Mouse (Mus musculus): ENCODE results near the gene Qrsl1. TPM values are rescaled to one million over a fixed set of nuclear protein-coding genes. Genes with fewer than 3 reads are reported as not detected.

The Qrsl1 gene
- polyA plus RNA-seq, 1 experiment from 2014 or later = 29.0 TPM

DNA sequence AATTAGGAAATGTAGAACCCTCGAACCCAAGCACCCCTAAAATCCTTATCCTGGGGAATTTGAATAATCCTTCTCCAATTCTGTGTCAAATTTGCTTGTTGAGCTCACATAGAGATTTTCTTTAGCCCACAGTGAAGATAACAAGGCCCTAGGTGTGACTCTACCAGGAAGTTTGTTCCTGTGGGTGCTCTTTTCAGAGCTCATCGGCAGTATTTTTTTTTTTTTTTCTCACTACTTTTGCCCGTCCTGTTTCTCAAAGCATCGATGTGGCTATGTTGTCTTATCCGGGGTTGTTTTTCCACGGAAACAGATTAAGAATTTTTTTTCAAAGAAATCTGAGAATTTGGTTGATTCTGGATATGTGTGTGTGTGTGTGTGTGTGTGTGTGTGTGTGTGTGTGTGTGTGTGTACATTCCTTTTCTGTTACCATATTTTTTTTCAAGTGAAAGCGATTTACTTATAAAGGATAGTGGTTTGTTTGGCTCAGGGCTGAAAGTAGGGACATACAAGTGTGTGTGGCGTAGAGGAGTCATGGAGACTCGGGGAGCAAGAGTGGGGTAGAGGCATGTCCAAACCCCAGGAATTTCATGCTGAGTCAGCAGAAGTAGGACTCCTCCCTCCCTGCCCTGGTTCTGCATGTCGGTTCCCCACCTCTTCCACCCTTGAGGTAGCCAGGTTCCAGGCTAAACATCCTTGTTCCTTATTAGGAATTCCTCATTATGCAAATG lies 73.4 kb downstream of the Qrsl1 start:
- Histone ChIP-seq H3K4me3 (ENCODE audit: low read depth, low read length) (no peak overlapping the region), H3K36me3 (ENCODE audit: control insufficient read depth, insufficient read depth, low read length) (no peaks in the 10 kb centered on the region), H3K9me3 (ENCODE audit: control insufficient read depth, low read length) (no peaks in the 10 kb centered on the region), H3K9ac (ENCODE audit: low read length) (no peak overlapping the region), H3K4me2 (ENCODE audit: low read depth, low read length, severe bottlenecking) (no peak overlapping the region), H3K27me3 (ENCODE audit: control insufficient read depth, insufficient read depth, low read length) (no peaks in the 10 kb centered on the region), H3K27ac (ENCODE audit: low read depth, low read length) (no peak overlapping the region), H3K4me1 (replicated peaks; ENCODE audit: control insufficient read depth, insufficient read depth, low read length) (no peaks in the 10 kb centered on the region)
- WGBS = 91% methylated on average over 10 of the region's 10 CpGs
- DNase-seq (ENCODE audit: low spot score) = no peak
- ATAC-seq (replicated peaks; ENCODE audit: low FRiP score) = no peak

DNA sequence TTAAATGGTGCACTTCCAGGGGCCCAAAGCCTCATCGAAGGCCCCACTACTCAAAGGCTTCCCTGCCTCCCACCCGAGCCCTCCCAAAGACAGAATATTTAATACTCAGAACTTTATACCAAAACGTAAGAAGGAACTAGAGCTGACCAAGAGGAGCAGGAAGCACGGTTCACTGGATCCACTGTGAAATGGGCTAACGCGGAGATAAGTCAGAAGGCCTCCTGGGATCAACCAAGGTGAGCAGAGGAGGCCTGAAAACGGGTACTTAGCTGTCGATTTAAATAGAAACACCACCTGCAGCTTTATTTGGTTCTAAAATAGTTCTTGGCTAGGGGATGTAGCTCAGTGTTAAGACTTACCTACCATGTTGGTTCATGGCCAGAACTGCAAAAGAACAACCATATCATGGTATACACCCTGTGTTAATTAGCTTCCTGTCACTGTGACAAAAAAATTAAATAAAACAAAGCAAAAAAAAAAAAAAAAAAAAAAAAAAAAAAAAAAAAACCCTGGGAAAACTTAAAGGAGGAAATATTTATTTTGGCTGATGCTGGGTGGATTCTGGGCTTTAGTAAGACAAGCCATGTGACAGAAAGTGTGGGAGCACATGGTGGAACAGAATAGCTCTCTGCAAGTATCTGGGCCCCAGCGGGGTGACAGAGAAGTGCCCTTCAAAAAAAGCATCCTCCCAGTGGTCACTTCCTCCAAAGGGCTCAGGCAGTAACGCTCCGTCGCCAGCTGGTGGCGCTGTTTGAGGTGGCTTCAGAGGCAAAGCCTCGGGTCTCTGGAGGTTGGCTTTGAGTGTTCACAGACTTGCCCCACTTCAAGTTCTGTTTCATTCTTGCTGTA lies 74.5 kb downstream of the Qrsl1 start:
- no peaks in the 10 kb centered on the region for H3K4me1 ChIP-seq (replicated peaks; ENCODE audit: control insufficient read depth, insufficient read depth, low read length)
- H3K27me3 ChIP-seq (ENCODE audit: control insufficient read depth, insufficient read depth, low read length) = no peaks in the 10 kb centered on the region
- H3K4me2 ChIP-seq (ENCODE audit: low read depth, low read length, severe bottlenecking) = no peak overlapping the region
- H3K36me3 ChIP-seq (ENCODE audit: control insufficient read depth, insufficient read depth, low read length) = no peaks in the 10 kb centered on the region
- no peaks in the 10 kb centered on the region for H3K9me3 ChIP-seq (ENCODE audit: control insufficient read depth, low read length)
- 81% methylated on average over 14 of the region's 14 CpGs for WGBS
- no peak overlapping the region for H3K4me3 ChIP-seq (ENCODE audit: low read depth, low read length)
- H3K9ac ChIP-seq (ENCODE audit: low read length) = no peak overlapping the region
- DNase-seq (ENCODE audit: low spot score) = no peak
- H3K27ac ChIP-seq (ENCODE audit: low read depth, low read length) = no peak overlapping the region
- no peak for ATAC-seq (replicated peaks; ENCODE audit: low FRiP score)

DNA sequence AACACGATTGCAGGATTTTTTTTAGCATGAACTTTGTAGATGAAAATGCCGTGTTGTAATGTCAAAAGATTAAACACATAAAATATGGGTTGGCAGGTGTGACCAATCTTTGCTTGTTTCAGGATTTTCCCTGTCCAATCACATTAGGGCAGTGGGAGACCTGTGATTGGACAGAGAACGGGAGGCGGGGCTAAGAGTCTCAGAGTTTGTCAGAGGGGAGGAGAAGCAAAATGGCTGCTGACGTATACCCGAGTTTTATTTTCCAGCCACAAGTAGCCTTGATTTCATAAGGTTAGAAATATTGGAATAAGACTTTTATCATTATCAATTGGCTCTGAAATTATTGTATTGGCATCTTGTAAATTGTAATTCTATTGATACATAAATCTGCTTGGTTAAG lies 75.8 kb downstream of the Qrsl1 start:
- Histone ChIP-seq H3K36me3 (ENCODE audit: control insufficient read depth, insufficient read depth, low read length) (no peaks in the 10 kb centered on the region), H3K9ac (ENCODE audit: low read length) (no peak overlapping the region), H3K27me3 (ENCODE audit: control insufficient read depth, insufficient read depth, low read length) (no peaks in the 10 kb centered on the region), H3K4me3 (ENCODE audit: low read depth, low read length) (no peak overlapping the region), H3K4me1 (replicated peaks; ENCODE audit: control insufficient read depth, insufficient read depth, low read length) (no peaks in the 10 kb centered on the region), H3K27ac (ENCODE audit: low read depth, low read length) (no peak overlapping the region), H3K4me2 (ENCODE audit: low read depth, low read length, severe bottlenecking) (no peak overlapping the region), H3K9me3 (ENCODE audit: control insufficient read depth, low read length) (no peaks in the 10 kb centered on the region)
- DNase-seq (ENCODE audit: low spot score) (no peak), ATAC-seq (replicated peaks; ENCODE audit: low FRiP score) (no peak)
- 94% methylated on average over 6 of the region's 6 CpGs for WGBS

DNA sequence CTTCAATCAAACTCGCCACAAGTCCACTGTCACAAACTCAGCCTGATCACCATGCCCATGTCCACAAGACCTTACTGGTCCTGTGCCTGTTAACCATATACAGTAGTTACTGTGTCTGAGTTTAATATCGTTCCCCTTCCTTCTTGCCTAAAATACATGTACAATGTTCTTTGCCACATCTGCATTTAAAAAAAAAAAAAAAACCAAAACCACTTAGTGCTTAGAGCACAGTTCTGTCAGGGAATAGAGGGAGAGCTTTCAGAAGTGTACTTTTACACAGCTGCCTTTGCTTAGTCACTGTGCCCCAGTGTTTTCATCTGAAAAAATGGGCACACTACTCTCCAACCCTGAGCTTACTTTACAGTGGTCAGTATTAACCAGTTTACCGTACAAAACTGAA lies 76.8 kb downstream of the Qrsl1 start:
- ATAC-seq (replicated peaks; ENCODE audit: low FRiP score) (no peak), DNase-seq (ENCODE audit: low spot score) (no peak)
- H3K4me2 ChIP-seq (ENCODE audit: low read depth, low read length, severe bottlenecking) = no peak overlapping the region
- no peak overlapping the region for H3K27ac ChIP-seq (ENCODE audit: low read depth, low read length)
- no peaks in the 10 kb centered on the region for H3K36me3 ChIP-seq (ENCODE audit: control insufficient read depth, insufficient read depth, low read length)
- no peak overlapping the region for H3K4me3 ChIP-seq (ENCODE audit: low read depth, low read length)
- H3K27me3 ChIP-seq (ENCODE audit: control insufficient read depth, insufficient read depth, low read length) = no peaks in the 10 kb centered on the region
- H3K4me1 ChIP-seq (replicated peaks; ENCODE audit: control insufficient read depth, insufficient read depth, low read length) = no peaks in the 10 kb centered on the region
- no peak overlapping the region for H3K9ac ChIP-seq (ENCODE audit: low read length)
- H3K9me3 ChIP-seq (ENCODE audit: control insufficient read depth, low read length) = no peaks in the 10 kb centered on the region
- 93% methylated on average over 3 of the region's 3 CpGs for WGBS

Other genes starting within 250 kb of the Qrsl1 start
- gene Rtn4ip1, start 62 bp upstream of the Qrsl1 start, polyA plus RNA-seq (2014; fragmentation: Nextera tagmentation; extraction: Ambion mirVana) = 20.7 and 20.8 TPM in 2 replicates
- 0.11 and 0.24 TPM in 2 replicates for gene Crybg1, start 247.1 kb upstream of the Qrsl1 start, polyA plus RNA-seq (2014; fragmentation: Nextera tagmentation; extraction: Ambion mirVana)

Measured in forebrain, embryonic 11.5 days (tissue).